Mouse (Mus musculus): ENCODE measurements around the gene Ccdc142.

The Ccdc142 gene

DNA sequence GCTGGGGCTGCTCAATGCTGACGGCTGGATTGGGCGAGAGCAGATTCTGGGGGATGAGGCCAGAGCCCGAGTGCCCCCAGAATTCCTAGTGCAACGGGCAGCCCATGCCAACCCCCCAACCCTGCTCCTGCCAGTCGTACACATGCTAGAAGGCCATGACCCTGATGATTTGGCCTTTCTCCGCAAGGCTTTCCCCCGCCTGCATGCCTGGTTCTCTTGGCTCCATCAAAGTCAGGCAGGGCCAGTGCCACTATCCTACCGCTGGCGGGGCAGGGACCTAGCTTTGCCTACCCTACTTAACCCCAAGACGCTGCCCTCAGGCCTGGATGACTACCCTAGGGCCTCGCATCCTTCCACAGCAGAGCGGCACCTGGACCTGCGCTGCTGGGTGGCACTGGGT is 16.2 kb downstream of the Ccdc142 start:
- no peak for DNase-seq (ENCODE audit: low read depth, low spot score)

DNA sequence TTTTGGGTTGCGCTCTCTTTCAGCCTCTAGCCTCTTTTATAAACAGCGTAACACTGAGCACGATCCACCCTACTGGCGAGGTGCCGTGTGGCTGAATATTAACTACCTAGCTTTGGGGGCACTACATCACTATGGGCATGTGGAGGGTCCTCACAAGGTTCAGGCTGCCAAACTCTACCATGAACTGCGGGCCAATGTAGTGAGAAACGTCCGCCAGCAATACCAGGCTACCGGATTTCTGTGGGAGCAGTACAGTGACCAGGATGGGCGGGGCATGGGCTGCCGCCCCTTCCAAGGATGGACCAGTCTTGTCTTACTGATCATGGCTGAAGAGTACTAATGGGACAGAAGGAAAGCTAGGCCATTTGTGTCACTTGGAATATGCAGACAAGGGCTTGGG is 17.0 kb downstream of the Ccdc142 start:
- DNase-seq (ENCODE audit: low read depth, low spot score) = no peak

DNA sequence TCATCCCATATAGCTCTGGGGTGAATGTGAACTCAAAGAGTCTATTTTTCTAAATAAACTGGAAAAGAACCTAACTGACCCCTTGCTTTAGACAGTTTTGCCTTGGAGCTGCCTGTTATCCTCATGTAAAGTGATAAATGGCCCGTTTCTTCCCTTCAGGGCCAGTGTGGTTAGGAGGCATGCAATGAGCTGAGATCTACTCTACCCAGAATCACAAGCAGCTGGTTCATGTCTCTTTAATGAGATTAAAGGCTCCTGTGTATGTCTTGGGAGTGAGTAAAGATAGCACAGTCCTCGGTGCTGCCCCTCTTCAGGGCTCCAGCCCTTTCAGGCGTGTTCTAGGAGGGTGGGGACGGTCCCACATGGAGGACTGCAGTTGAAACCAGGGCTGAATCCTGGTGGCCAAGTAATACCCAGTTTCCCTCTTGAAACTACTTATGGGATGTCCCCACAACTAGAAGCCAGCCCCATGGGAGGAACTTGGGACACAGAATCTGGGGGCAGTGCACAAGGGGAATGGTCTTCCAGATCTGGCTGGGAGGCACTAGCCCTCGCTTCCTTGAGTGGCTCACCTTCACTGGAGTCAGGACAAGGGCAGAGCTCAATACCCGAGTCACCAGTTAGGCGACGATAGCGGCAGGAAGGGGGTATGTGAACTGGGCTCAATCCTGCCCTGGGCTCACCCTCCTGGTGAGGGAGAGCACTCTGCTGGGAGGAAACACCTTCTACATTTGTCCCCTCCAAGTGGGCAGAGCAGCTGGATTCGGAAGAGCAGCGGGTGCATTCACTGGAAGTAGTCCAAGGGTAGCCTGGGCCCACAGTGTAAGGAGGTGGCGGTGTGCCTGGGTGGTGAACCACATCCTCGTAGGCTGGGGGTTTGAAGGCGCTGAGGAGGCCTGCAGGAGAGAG is 17.7 kb downstream of the Ccdc142 start:
- DNase-seq (ENCODE audit: low read depth, low spot score) = no peak

DNA sequence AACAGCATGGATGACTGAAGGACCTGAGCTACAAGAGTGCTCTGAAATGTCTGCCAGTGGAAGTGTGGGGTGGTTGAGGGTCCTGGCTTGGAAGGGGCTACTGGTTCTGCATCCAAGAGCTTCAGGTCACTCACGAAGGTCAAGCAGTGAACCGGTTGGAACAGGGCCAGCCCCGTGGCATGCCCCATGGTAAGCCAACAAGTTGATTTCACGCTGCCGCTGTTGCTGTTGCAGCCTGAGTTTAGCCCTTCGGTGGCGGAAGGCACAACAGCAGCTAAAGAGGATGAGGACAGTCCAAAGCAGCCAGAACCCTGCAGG is 18.3 kb downstream of the Ccdc142 start:
- DNase-seq (ENCODE audit: low read depth, low spot score) = no peak

DNA sequence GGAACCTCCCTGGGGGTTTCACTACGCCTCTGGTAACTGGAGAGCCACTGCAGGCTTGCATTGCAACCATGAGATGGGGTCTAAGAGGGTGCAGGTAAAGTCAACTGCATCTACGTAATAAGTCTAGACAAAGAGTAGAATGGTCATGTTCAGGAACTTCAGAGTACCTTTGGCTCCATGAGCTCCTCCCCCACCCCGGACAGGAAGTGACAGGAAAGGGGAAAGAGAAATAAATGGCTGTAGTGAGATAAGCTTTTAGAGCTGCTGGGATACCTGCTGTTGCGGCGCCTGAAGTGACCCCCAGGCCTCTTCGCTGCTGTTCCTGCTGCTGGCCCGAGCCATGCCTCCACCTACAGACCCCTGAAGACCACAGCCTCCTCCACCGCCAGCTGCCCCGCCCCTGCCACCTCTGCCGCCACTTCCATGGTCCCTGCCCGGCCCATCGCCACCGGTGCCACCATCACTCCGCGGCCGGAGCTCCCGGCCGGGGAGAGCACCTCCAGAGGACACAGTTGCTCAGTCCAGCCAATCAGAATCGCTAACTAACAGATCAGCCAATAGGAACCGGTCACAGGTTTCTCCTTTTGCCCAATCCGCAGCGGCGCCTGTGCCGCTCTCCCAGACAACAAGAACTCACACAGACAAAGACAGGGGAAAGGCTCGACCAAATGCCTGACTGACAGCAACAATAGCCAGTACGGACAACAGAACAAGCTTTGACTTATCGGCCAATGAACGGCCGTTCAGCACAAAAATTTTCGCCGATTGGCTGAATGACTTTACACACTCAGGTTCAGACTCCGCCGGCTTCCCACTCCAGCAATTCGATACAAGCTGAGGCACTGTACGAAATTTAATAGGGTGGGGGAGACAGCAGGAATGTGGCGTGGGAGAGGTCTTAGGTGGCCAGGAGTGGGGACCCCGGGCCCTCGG is 19.8 kb downstream of the Ccdc142 start, which contains the start of gene Wbp1:
Gene Wbp1 (minus strand): TSS at position 630 of the 933 bp plus-strand sequence.
- peak; percentile 97 for DNase-seq (ENCODE audit: low read depth, low spot score)

DNA sequence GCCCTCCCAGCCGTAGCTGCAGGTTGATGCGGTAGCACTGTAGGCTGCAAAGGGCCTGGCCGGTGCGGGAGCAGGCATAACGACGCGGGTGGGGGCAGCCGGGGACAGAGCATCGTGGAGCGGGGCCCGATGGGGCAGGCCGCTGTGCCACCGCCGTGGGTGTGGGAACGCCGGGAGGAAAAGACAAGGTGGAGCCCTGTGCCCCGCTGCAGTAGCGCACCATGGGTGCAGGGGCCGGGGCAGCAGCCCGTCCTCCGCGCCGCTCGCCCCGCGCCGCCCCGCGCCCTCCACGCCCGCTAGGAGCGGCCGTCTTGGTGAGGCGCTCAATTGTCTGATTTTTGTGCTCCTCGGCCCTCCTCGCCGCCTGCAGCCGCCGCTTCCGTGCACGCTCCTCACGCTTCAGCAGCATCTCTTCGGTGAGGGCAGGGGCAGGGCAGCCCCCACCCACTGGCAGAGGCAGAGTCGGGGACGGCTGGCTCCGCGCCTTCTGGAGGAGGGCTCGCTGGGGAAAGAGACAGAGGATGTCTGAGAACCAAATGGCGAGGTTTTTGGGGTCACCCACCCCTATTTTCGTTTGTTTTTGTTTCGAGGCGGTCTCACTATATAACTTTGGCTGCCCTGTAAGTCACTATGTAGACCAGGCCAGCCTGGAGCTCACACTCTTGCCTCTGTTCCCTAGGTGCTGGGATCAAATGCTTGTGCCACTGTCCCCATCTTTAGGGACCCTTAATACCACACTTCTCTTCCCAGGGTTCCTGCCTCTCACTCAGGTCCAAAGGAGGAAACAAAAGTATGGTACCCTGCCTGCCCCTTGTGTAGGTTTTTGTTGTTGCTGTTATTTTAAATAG is 20.7 kb downstream of the Ccdc142 start:
- no peak for DNase-seq (ENCODE audit: low read depth, low spot score)

DNA sequence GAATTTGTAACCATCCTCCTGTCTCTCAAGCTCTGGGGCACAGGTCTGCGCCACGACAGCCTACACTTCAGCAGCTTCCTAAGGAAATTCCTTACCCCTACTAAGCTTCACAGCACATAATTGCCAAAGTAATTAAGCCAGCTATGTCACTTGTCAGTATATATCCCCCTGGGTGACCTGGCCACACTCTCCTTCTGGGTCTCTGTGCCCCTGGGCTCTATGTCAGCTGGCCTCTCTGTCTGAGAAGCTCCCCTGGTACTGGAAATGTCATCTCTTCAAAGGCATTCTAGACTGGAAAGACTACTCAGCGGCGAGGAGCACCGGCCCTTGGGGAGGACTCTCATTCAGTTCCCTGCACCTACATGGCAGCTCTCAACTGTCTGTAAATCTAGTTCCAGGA is 21.6 kb downstream of the Ccdc142 start:
- no peak for DNase-seq (ENCODE audit: low read depth, low spot score)

DNA sequence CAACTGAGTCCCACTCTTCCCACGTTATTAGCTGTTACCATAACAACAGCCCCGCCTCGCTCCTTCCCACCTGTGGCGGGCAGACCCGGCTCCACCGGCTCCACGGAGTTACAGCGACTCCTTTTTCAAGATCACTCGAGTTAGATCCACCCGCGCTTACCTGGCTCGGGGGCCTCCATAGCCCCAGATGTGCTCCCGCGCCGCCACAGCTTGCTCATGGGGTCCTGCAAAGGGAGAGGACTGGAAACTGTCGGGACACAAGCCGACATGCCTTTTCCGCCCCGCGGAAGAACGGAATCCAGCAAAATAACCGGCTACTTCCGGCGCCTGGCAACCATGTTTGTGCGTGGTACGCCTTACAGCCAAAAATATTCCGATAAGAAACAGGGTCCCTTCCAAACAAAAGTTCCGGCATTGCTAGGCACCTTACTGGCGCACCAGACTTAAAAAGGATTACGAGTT is 23.5 kb downstream of the Ccdc142 start:
- peak; percentile 87 for DNase-seq (ENCODE audit: low read depth, low spot score)

DNA sequence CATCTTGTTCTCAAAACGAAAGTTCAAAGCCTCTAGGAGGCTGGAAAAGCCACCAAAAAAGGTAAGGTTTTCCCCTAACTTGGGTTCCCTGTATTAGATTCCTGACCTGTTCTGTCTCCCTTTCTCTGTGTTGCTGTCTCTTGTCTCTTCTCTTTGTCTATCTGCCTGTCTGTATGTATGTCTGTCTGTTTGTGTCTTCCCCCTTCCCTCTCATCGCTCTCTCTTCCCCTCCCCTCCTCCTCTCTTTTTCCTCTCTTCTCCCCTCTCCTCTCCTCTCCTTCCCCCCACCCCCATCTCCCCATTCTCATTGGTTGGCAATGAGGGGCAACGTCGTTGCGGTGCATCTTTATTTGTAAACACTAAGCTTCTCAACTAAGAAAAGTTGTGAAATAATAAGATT is 23.9 kb downstream of the Ccdc142 start, which contains the start of gene Ino80b:
Gene Ino80b (minus strand): TSS at position 101 of the 400 bp plus-strand sequence.
- no peak for DNase-seq (ENCODE audit: low read depth, low spot score)

DNA sequence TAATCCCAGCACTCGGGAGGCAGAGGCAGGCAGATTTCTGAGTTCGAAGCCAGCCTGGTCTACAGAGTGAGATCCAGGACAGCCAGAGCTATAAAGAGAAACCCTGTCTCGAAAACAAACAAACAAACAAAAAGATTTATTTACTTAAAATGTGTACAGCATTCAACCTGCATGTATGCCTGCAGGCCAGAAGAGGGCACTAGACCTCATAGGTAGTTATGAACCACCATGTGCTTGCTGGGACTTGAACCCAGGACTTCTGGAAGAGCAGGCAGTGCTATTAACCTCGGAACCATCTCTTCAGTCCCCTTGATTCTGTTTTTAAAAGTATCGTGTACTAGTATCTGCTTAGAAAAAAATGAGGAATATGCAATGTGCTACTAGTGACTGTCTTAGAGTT is 26.0 kb downstream of the Ccdc142 start:
- no peak for DNase-seq (ENCODE audit: low read depth, low spot score)

DNA sequence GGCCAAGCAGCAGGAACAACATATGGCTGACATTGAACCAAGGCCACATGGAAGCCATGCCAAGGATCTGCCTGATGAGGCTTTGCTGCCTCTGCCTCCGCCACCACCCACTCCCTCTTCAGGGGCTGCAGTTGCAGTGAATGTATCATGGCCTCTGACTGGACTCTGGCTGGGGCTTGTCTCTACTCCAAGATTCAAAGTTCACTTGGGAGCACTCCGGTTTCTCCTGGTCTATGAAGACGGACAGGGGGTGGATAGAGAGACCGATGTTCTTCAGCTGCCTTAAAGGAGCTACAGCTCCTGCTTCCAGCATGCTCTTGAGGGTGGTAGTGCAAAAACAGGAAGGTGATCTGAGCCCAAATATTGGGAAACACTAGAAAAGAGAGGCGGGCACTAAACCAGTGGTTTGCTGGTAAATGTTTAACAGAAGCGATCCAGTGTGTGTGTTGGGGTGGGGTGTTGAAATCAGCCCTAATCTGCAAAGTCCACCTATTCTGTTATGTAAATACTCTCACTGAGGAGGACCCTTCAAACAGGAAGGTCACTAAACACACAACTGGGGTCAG is 30.2 kb downstream of the Ccdc142 start:
- no peak for DNase-seq (ENCODE audit: low read depth, low spot score)

DNA sequence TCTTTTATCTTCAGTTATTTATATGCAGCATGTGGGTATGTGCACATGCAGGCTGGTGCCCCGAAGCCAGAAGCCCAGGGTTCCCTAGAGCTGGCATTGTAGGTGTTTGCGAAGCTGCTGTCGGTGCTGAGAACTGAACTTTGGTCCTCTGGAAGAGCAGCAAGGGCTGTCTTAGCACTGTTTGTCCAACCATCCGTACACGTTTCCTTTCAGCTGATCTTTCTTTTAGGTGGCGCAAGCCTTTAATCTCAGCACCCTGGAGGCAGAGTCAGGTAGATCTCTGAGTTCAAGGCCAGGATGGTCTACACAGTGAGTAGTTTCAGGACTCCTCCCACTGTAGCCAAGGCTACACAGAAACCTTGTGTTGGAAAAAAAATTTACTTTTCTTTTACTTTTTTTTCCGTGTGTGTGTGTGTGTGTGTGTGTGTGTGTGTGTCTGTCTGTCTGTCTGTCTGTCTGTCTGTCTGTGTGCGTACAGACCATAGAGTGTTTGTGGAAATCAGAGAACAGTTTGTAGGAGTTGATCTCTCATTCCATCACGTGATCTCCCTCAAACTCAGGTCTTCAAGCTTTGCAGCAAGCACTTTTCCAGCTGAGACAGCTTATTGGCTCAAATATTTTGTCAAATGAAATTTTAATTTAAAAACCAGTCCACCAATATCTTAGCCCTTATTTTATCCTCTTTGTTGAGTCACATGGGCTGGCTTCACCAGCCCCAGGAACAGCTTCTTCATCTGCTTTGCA is 30.9 kb downstream of the Ccdc142 start:
- DNase-seq (ENCODE audit: low read depth, low spot score) = no peak

DNA sequence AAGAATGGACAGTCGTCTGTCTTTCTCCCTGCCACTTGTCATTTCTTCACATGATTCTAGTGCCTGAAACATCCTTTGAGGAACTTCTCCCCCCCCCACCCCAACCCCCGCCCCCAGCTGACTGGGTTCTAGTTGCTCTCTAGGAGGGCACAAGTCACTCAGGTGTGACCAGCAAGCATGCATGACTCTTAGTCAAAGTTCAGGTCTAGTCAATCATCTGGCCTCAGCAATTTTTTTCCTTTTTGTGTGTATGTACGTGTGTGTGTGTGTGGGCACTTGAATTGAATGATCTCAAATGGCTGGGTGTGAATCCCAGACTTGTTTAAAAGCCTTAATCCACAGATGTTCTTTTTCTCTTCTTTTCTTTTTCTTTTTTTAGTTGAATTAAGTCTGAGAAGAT is 32.8 kb downstream of the Ccdc142 start:
- DNase-seq (ENCODE audit: low read depth, low spot score) = no peak

DNA sequence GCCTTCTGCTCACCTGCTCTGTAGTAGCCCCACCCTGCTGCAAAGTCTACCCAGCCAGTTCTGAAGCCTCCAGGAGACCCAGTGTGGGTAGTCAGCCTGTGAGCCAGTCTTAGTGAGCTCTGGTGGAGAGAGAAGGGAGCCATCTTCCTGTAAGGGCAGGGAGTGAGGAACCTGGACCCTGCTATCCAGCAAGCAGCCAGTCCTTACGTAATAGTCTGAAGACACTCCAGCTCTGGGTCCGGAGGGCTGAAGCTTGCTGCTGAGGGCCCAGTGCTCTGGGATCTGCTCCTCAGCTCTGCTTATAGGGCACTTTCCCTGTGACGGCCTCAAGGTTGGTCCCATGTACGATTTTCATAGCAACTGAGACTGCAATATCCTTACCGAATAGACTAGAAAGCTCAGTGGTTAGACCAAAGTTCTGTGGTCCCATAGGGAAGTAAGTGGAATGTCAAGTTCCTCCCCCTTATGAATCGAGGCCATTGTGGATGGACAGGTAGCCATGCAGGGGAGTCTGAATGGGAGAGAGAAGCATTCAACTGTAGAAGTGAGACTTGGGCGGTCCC is 33.6 kb downstream of the Ccdc142 start, which contains the start of gene Rtkn:
Gene Rtkn (plus strand): TSS at position 513 of the 563 bp plus-strand sequence.
- no peak for DNase-seq (ENCODE audit: low read depth, low spot score)

DNA sequence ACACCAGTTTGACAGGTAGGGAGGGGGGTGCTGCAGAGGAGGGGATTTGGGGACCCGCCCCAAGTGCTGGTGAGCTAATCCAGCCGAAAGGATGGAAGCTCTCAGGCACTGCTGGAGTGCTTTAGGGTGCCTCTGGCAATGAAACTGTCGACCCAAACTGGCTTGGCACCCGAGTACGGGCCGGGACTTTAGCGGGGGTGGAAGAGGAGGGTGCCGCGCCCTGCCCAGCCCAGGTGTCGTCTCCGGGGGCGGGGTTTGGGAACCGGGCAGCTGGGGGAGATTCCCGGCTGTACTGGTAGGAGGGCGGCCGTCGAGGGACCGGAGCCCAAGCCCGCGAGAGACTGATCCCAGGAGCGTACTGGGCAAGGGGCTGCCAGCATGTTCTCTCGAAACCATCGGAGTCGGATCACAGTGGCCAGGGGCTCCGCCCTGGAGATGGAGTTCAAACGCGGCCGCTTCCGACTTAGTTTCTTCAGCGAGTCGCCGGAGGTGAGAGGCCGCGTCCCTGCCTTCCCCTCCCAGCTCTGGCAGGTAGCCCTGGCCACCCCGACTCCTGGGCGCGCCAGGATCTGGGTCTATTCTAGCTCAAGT is 34.3 kb downstream of the Ccdc142 start:
- DNase-seq (ENCODE audit: low read depth, low spot score) = no peak

DNA sequence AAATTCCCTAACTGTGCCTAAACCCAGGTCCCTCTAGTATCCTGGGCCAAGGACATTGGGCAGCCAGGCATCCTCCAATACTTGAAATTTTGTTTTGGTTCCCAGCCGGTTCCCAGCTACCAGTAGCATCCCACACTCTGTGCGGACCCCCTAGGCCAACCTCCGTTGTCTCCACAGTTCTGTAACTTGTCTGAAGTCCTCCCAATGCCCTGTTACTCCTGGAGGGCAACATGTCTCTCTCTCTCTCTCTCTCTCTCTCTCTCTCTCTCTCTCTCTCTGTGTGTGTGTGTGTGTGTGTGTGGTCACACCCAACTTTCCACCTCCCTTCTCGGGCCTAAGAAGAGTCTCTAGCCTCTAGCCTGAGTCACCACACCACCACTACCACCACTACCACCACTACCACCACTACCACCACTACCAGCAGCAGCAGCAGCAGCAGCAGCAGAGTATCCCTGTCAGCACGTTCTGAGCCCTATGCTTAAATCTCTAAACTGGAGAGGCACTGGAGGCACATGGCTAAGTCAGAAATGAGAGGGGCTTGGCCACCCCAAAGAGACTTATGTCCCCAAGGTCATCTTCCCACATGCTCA is 35.0 kb downstream of the Ccdc142 start:
- DNase-seq (ENCODE audit: low read depth, low spot score) = no peak

DNA sequence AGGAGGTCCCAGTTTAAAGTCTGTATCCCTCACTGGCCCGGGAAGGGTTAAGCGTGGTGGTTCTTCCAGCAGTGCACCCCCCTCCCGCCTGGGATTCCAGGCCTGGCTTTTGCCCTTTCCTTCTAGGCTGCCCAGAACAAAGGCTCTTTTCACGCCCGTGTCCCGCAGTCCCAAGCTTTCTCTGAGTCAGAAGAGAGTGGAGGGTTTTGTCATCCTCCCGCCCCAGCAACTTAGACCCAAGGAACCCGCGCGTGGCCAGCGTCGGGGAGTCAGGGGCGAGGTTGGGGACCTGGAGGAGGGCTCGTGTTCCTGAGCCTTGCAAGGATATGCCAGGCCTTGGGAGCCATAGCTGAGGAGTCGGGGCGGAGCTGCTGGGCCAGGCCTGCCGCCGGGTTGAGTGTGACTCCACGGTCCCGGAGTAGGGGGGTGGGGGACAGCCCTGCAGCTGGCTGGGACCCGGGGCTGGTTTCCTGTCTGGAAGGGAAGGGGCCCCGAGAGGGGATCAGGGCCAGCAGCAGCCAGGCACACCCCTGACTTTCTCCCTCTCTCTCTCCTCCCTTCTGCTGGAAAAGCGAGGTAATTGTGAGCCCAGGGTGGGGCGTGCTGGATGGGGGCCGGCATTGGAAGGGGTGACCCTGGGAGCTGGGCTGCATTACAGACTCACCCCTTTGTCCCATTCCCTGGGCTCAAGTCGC is 35.6 kb downstream of the Ccdc142 start:
- DNase-seq (ENCODE audit: low read depth, low spot score) = peak; percentile 73

DNA sequence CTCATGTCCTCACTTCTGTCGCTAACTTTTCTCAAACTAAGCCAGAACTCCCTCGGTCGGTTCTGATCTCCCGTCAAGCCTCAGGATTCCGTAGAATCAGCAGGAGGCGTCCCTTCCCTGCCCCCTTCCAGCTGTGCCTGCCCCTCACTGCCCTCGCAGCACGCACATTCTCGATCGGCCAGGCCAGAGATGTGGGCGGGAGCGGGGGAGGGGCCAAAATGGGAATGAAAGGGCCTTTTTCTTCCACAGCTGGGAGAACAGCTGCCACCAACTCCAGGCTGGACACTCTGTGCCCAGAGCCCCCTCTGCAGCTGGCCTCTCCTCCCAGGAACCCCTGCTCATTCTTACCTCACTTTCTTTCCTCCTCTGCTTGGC is 36.2 kb downstream of the Ccdc142 start:
- peak; percentile 84 for DNase-seq (ENCODE audit: low read depth, low spot score)

DNA sequence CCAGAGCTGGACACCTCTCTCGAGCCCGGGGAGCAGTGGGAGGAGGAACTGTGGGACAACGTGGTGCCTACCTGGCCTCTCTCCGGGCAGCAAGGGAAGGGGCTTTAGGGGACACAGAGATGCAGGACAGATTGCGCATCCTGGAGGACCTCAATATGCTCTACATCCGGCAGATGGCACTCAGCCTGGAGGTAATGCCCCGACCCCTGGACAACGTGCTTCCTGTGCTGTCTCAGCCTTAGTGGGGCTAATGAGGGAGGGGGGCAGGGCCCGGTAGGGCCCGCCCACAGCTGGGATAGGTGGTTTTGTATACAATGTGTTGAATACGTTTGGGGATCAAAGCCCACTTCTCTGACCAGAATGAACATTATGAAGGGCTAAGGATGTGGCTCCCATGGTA is 36.7 kb downstream of the Ccdc142 start:
- DNase-seq (ENCODE audit: low read depth, low spot score) = no peak
